Comparison of ENCODE assay signal across 9 mouse cellular contexts in the genomic region with DNA sequence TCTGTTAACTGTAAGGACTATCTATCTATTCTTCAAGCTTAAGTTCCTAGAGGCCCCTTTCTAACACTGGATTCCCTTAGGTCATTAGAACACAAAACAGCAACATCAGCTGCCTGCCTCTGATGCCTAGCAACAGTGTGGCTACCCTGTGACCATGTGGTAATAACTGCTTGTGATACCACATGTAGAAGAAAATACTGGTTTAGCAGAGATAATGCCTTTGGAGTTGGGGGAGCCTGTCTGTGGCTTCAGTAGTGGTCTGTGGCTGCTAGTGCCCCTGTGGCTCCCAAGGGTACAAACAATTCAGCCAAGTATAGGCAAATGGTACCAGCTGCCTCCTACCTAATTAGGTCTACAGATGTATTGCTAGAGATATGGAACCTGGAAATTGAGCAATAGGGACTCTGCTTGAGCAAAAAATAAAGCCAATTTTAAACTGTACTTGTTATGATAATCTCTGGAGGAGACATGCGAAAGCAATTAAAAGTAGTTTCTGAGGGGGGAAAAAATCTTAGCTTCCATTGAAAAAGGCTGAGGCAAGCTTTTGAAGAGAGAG.
DNase-seq lines count a peak whose midpoint lies in the region; ATAC-seq lines count a peak whose summit lies in the region.
"Had no signal": no experiment of that assay in that cellular context is flagged by ENCODE, and none has a peak within 500 bp of the region (broad histone marks: within the 10 kb centered on the region; RNA-seq: fewer than 3 reads in every experiment).

No protein-coding gene starts in this region.

- ATAC-seq in forebrain, embryonic 16.5 days: no peak
- no peak for ATAC-seq in kidney, embryonic 16.5 days (ENCODE audit: low FRiP score, low TSS enrichment)
- ATAC-seq in hindbrain, embryonic 11.5 days (ENCODE audit: low FRiP score): no peak
- no peak for ATAC-seq in midbrain, embryonic 15.5 days (replicated peaks)

- H3K4me2 ChIP-seq in forebrain, embryonic 16.5 days (ENCODE audit: low read length): no peak overlapping the region; the same call in 1 of the 2 replicates
- no peak overlapping the region for H3K4me2 ChIP-seq in kidney, embryonic 16.5 days (replicated peaks; ENCODE audit: low read depth, low read length)
- no peak overlapping the region for H3K4me2 ChIP-seq in hindbrain, embryonic 11.5 days (replicated peaks; ENCODE audit: low read depth, low read length)
- peak overlapping the region; percentile 96 for H3K4me2 ChIP-seq in midbrain, embryonic 15.5 days

- peak; percentile 40 for DNase-seq in forebrain, embryonic 10.5 days (ENCODE audit: extremely low spot score, low spot score)
- DNase-seq in kidney, postnatal 10 days: no peak
- no peak for DNase-seq in hindbrain, embryonic 11.5 days (ENCODE audit: low spot score)
- DNase-seq in urinary bladder, postnatal 36 days (ENCODE audit: low spot score in 2 of 2): no peak
- no peak for DNase-seq in kidney, adult 8-10 months
- DNase-seq: adrenal gland, postnatal 10 days had no signal

- peak overlapping the region; percentile 88; the same call in 1 of the 2 replicates for H3K4me3 ChIP-seq in forebrain, embryonic 10.5 days
- H3K4me3 ChIP-seq in forebrain, embryonic 16.5 days (replicated peaks; ENCODE audit: low read length): no peak overlapping the region
- no peak overlapping the region for H3K4me3 ChIP-seq in kidney, embryonic 16.5 days (ENCODE audit: low read length)
- H3K4me3 ChIP-seq in hindbrain, embryonic 11.5 days (ENCODE audit: low read depth, low read length): no peak overlapping the region
- H3K4me3 ChIP-seq in midbrain, embryonic 15.5 days: no peak overlapping the region

- no peaks in the 10 kb centered on the region for H3K27me3 ChIP-seq in forebrain, embryonic 10.5 days (ENCODE audit: poor library complexity, severe bottlenecking)
- no peaks in the 10 kb centered on the region for H3K27me3 ChIP-seq in forebrain, embryonic 16.5 days (replicated peaks; ENCODE audit: control insufficient read depth, insufficient read depth, low read length)
- no peaks in the 10 kb centered on the region for H3K27me3 ChIP-seq in kidney, embryonic 16.5 days (ENCODE audit: insufficient read depth, low read length)
- no peaks in the 10 kb centered on the region for H3K27me3 ChIP-seq in hindbrain, embryonic 11.5 days (ENCODE audit: control insufficient read depth, insufficient read depth, low read length)
- H3K27me3 ChIP-seq in midbrain, embryonic 15.5 days (replicated peaks): no peaks in the 10 kb centered on the region

- peaks cover 89% of the 10 kb centered on the region for H3K4me1 ChIP-seq in forebrain, embryonic 10.5 days
- H3K4me1 ChIP-seq in forebrain, embryonic 16.5 days (replicated peaks; ENCODE audit: control insufficient read depth, insufficient read depth, low read length): peaks cover 14% of the 10 kb centered on the region
- peaks cover 47% of the 10 kb centered on the region for H3K4me1 ChIP-seq in kidney, embryonic 16.5 days (ENCODE audit: insufficient read depth, low read length)
- H3K4me1 ChIP-seq in hindbrain, embryonic 11.5 days (replicated peaks; ENCODE audit: control insufficient read depth, insufficient read depth, low read length): peaks cover 6% of the 10 kb centered on the region; the same call in 1 of the 2 replicates
- H3K4me1 ChIP-seq in midbrain, embryonic 15.5 days: peaks cover 22% of the 10 kb centered on the region

- H3K36me3 ChIP-seq in forebrain, embryonic 10.5 days (replicated peaks): no peaks in the 10 kb centered on the region
- no peaks in the 10 kb centered on the region for H3K36me3 ChIP-seq in forebrain, embryonic 16.5 days (ENCODE audit: control insufficient read depth, insufficient read depth)
- H3K36me3 ChIP-seq in kidney, embryonic 16.5 days (ENCODE audit: insufficient read depth, low read length): no peaks in the 10 kb centered on the region
- no peaks in the 10 kb centered on the region for H3K36me3 ChIP-seq in hindbrain, embryonic 11.5 days (ENCODE audit: control insufficient read depth, insufficient read depth, low read length)
- no peaks in the 10 kb centered on the region for H3K36me3 ChIP-seq in midbrain, embryonic 15.5 days (replicated peaks)

- H3K9me3 ChIP-seq in forebrain, embryonic 10.5 days: no peaks in the 10 kb centered on the region
- no peaks in the 10 kb centered on the region for H3K9me3 ChIP-seq in forebrain, embryonic 16.5 days (ENCODE audit: control insufficient read depth, low read length)
- H3K9me3 ChIP-seq in kidney, embryonic 16.5 days (ENCODE audit: low read length): no peaks in the 10 kb centered on the region
- H3K9me3 ChIP-seq in hindbrain, embryonic 11.5 days (ENCODE audit: control insufficient read depth, low read length): no peaks in the 10 kb centered on the region
- no peaks in the 10 kb centered on the region for H3K9me3 ChIP-seq in midbrain, embryonic 15.5 days

- peak overlapping the region; percentile 96 for H3K27ac ChIP-seq in forebrain, embryonic 10.5 days
- H3K27ac ChIP-seq in forebrain, embryonic 16.5 days (ENCODE audit: low read length): no peak overlapping the region
- H3K27ac ChIP-seq in kidney, embryonic 16.5 days (ENCODE audit: low read length): 0 out of 2 replicates have a peak overlapping the region, but pooled peaks have one; percentile 30
- H3K27ac ChIP-seq in hindbrain, embryonic 11.5 days (ENCODE audit: low read depth, low read length): peak overlapping the region; percentile 79; the same call in 1 of the 2 replicates
- H3K27ac ChIP-seq in midbrain, embryonic 15.5 days: no peak overlapping the region

- H3K9ac ChIP-seq in forebrain, embryonic 16.5 days (replicated peaks; ENCODE audit: low read depth, low read length): no peak overlapping the region
- no peak overlapping the region for H3K9ac ChIP-seq in kidney, embryonic 16.5 days (replicated peaks; ENCODE audit: low read length)
- no peak overlapping the region for H3K9ac ChIP-seq in hindbrain, embryonic 11.5 days (ENCODE audit: low read depth, low read length)
- H3K9ac ChIP-seq in midbrain, embryonic 15.5 days: no peak overlapping the region

- WGBS in forebrain, embryonic 10.5 days: 46% methylated on average over 1 of the region's 1 CpGs
- WGBS in forebrain, embryonic 16.5 days: 63% methylated on average over 1 of the region's 1 CpGs
- whole genome bisulfite sequencing in kidney, embryonic 16.5 days: 65% methylated on average over 1 of the region's 1 CpGs
- 59% methylated on average over 1 of the region's 1 CpGs for WGBS in hindbrain, embryonic 11.5 days
- WGBS in midbrain, embryonic 15.5 days: 29% methylated on average over 1 of the region's 1 CpGs

Comparison
In these comparisons a context has a peak if more than half of its experiments do, and no peak if none do; other contexts are left out.
1. H3K27ac ChIP-seq: peak in forebrain, embryonic 10.5 days (single experiment), kidney, embryonic 16.5 days (single experiment) and hindbrain, embryonic 11.5 days (single experiment); none in forebrain, embryonic 16.5 days (single experiment) and midbrain, embryonic 15.5 days (single experiment).